Mouse (Mus musculus): Measurements from ENCODE around the gene Erc2. TPM values are rescaled to one million over a fixed set of nuclear protein-coding genes. Genes with fewer than 3 reads are reported as not detected.

Gene Erc2
- polyA plus RNA-seq, 1 experiment from 2014 or later: 4.3 TPM

DNA sequence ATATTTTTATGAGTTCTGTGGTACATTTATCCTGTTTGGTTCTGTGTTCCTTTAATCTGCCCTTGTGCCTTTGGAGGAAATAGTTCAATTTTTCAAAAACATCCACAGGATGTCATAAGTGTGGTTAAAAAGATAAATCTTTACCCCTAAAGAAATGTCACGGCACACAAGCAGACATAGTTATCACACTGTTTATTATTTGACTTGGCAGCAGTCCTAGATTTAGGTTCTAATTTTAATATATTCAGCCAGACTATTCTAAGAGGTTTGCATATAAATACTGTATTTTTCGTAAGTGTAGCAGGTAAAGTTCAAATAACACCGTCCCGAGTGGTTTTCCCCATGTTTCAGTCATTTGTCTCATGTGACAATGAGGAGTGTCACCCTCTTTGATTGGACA, 548.5 kb downstream of the Erc2 start:
- 70% methylated on average over 4 of the region's 4 CpGs for WGBS
- Histone ChIP-seq H3K27ac (replicated peaks; ENCODE audit: low read depth, low read length) (no peak overlapping the region), H3K9ac (ENCODE audit: low read depth, low read length) (no peak overlapping the region), H3K4me1 (ENCODE audit: control insufficient read depth, insufficient read depth, low read length) (peaks cover 11% of the 10 kb centered on the region; the same call in 1 of the 2 replicates), H3K9me3 (ENCODE audit: control insufficient read depth, low read length) (no peaks in the 10 kb centered on the region), H3K4me3 (ENCODE audit: low read depth, low read length) (no peak overlapping the region), H3K27me3 (replicated peaks; ENCODE audit: control insufficient read depth, insufficient read depth, low read length) (no peaks in the 10 kb centered on the region), H3K4me2 (ENCODE audit: low read depth, low read length) (no peak overlapping the region), H3K36me3 (ENCODE audit: control insufficient read depth, insufficient read depth, low read length) (no peaks in the 10 kb centered on the region)
- no peak for DNase-seq (ENCODE audit: low spot score)
- ATAC-seq (ENCODE audit: low read depth): no peak

- H3K9ac ChIP-seq (ENCODE audit: low read depth, low read length): no peak overlapping the region
- no peaks in the 10 kb centered on the region for H3K36me3 ChIP-seq (ENCODE audit: control insufficient read depth, insufficient read depth, low read length)
- no peak overlapping the region for H3K27ac ChIP-seq (replicated peaks; ENCODE audit: low read depth, low read length)
- H3K4me1 ChIP-seq (ENCODE audit: control insufficient read depth, insufficient read depth, low read length): peaks cover 5% of the 10 kb centered on the region; the same call in 1 of the 2 replicates
- no peaks in the 10 kb centered on the region for H3K27me3 ChIP-seq (replicated peaks; ENCODE audit: control insufficient read depth, insufficient read depth, low read length)
- no peak for DNase-seq (ENCODE audit: low spot score)
- WGBS: 59% methylated on average over 2 of the region's 2 CpGs
- ATAC-seq (ENCODE audit: low read depth): no peak
- H3K9me3 ChIP-seq (ENCODE audit: control insufficient read depth, low read length): no peaks in the 10 kb centered on the region
- H3K4me2 ChIP-seq (ENCODE audit: low read depth, low read length): no peak overlapping the region
- no peak overlapping the region for H3K4me3 ChIP-seq (ENCODE audit: low read depth, low read length)
Observed at GRCm38 (mm10) chr14:28171364-28171763, 549.1 kb downstream of the Erc2 start.

- H3K9me3 ChIP-seq (ENCODE audit: control insufficient read depth, low read length): no peaks in the 10 kb centered on the region
- H3K4me1 ChIP-seq (ENCODE audit: control insufficient read depth, insufficient read depth, low read length): no peaks in the 10 kb centered on the region
- WGBS: 79% methylated on average over 4 of the region's 4 CpGs
- DNase-seq (ENCODE audit: low spot score) (no peak), ATAC-seq (ENCODE audit: low read depth) (no peak)
- no peak overlapping the region for H3K9ac ChIP-seq (ENCODE audit: low read depth, low read length)
- no peak overlapping the region for H3K4me3 ChIP-seq (ENCODE audit: low read depth, low read length)
- H3K27ac ChIP-seq (replicated peaks; ENCODE audit: low read depth, low read length): no peak overlapping the region
- H3K4me2 ChIP-seq (ENCODE audit: low read depth, low read length): no peak overlapping the region
- H3K27me3 ChIP-seq (replicated peaks; ENCODE audit: control insufficient read depth, insufficient read depth, low read length): no peaks in the 10 kb centered on the region
- no peaks in the 10 kb centered on the region for H3K36me3 ChIP-seq (ENCODE audit: control insufficient read depth, insufficient read depth, low read length)
Observed at GRCm38 (mm10) chr14:28173736-28174135, 551.5 kb downstream of the Erc2 start.

GRCm38 (mm10) chr14:28181070-28181825, 559.0 kb downstream of the Erc2 start:
- Histone ChIP-seq H3K9ac (ENCODE audit: low read depth, low read length) (no peak overlapping the region), H3K9me3 (ENCODE audit: control insufficient read depth, low read length) (no peaks in the 10 kb centered on the region), H3K36me3 (ENCODE audit: control insufficient read depth, insufficient read depth, low read length) (no peaks in the 10 kb centered on the region), H3K27me3 (replicated peaks; ENCODE audit: control insufficient read depth, insufficient read depth, low read length) (no peaks in the 10 kb centered on the region), H3K4me3 (ENCODE audit: low read depth, low read length) (no peak overlapping the region), H3K4me1 (ENCODE audit: control insufficient read depth, insufficient read depth, low read length) (no peaks in the 10 kb centered on the region), H3K27ac (replicated peaks; ENCODE audit: low read depth, low read length) (no peak overlapping the region), H3K4me2 (ENCODE audit: low read depth, low read length) (no peak overlapping the region)
- DNase-seq (ENCODE audit: low spot score) (no peak), ATAC-seq (ENCODE audit: low read depth) (no peak)
- WGBS: 64% methylated on average over 4 of the region's 4 CpGs

DNA sequence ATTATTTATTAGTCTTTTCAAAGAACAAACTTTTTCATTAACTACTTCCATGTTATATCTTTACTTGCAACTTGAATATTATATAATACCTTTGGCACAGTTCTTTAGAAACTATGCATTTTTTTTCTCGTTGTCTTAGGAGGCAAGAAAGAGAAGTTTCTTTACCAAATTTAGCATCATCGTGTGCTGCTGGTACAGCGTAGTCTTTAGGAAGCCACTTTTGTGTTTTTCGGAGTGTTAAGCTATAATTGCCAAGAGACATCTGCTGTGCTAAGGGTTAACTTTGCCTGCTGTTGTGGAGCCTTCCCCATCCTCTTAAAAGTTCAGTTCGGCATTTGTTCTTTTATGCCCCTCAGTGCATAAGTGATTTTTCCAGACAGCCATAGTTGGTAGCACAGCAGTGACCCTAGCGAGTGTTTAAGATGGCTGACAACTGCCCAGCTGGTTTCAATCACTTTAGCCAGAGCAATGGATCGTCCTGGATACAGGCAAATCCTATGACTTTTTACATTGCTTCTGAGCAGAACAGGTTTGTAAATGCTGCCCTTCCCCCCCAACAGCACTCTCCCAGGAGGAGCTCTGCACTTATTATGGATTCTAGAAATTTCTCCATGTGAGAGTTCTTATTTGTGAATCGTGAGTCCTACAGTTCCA, 570.6 kb downstream of the Erc2 start:
- no peak for DNase-seq (ENCODE audit: low spot score)
- Histone ChIP-seq H3K27ac (replicated peaks; ENCODE audit: low read depth, low read length) (no peak overlapping the region), H3K4me3 (ENCODE audit: low read depth, low read length) (no peak overlapping the region), H3K36me3 (ENCODE audit: control insufficient read depth, insufficient read depth, low read length) (no peaks in the 10 kb centered on the region), H3K4me1 (ENCODE audit: control insufficient read depth, insufficient read depth, low read length) (no peaks in the 10 kb centered on the region), H3K27me3 (replicated peaks; ENCODE audit: control insufficient read depth, insufficient read depth, low read length) (no peaks in the 10 kb centered on the region), H3K9me3 (ENCODE audit: control insufficient read depth, low read length) (no peaks in the 10 kb centered on the region), H3K9ac (ENCODE audit: low read depth, low read length) (no peak overlapping the region), H3K4me2 (ENCODE audit: low read depth, low read length) (no peak overlapping the region)
- WGBS: 52% methylated on average over 8 of the region's 8 CpGs
- ATAC-seq (ENCODE audit: low read depth): no peak

- H3K9me3 ChIP-seq (ENCODE audit: control insufficient read depth, low read length): no peaks in the 10 kb centered on the region
- no peak overlapping the region for H3K4me3 ChIP-seq (ENCODE audit: low read depth, low read length)
- no peaks in the 10 kb centered on the region for H3K4me1 ChIP-seq (ENCODE audit: control insufficient read depth, insufficient read depth, low read length)
- no peak for DNase-seq (ENCODE audit: low spot score)
- no peaks in the 10 kb centered on the region for H3K36me3 ChIP-seq (ENCODE audit: control insufficient read depth, insufficient read depth, low read length)
- ATAC-seq (ENCODE audit: low read depth): no peak
- H3K9ac ChIP-seq (ENCODE audit: low read depth, low read length): no peak overlapping the region
- no peak overlapping the region for H3K4me2 ChIP-seq (ENCODE audit: low read depth, low read length)
- no peak overlapping the region for H3K27ac ChIP-seq (replicated peaks; ENCODE audit: low read depth, low read length)
- WGBS: 72% methylated on average over 4 of the region's 4 CpGs
- no peaks in the 10 kb centered on the region for H3K27me3 ChIP-seq (replicated peaks; ENCODE audit: control insufficient read depth, insufficient read depth, low read length)
Observed at GRCm38 (mm10) chr14:28203874-28204273, 581.6 kb downstream of the Erc2 start.

DNA sequence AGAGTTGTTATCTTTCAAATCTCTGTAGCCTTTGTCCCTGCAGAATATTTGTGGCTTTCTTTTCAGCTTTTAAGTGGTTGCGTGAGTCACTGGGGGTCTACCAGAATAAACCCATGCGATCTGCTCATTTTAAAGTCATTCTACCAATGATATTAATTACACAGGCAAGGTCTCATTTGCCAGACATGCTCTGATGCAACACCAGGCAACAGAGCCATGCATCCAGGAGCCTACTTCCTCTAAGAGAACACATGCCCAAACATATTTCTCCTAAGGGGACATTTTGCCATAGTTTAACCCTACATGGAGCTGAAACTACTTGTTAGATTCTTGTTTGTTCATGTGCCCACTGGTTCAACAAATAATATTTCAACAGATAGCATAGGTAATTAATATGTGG, 584.1 kb downstream of the Erc2 start:
- WGBS: 70% methylated on average over 2 of the region's 2 CpGs
- Histone ChIP-seq H3K27ac (replicated peaks; ENCODE audit: low read depth, low read length) (no peak overlapping the region), H3K4me3 (ENCODE audit: low read depth, low read length) (no peak overlapping the region), H3K4me2 (ENCODE audit: low read depth, low read length) (no peak overlapping the region), H3K9me3 (ENCODE audit: control insufficient read depth, low read length) (no peaks in the 10 kb centered on the region), H3K4me1 (ENCODE audit: control insufficient read depth, insufficient read depth, low read length) (no peaks in the 10 kb centered on the region; the same call in 1 of the 2 replicates), H3K36me3 (ENCODE audit: control insufficient read depth, insufficient read depth, low read length) (no peaks in the 10 kb centered on the region), H3K9ac (ENCODE audit: low read depth, low read length) (no peak overlapping the region), H3K27me3 (replicated peaks; ENCODE audit: control insufficient read depth, insufficient read depth, low read length) (no peaks in the 10 kb centered on the region)
- ATAC-seq (ENCODE audit: low read depth) (no peak), DNase-seq (ENCODE audit: low spot score) (no peak)

DNA sequence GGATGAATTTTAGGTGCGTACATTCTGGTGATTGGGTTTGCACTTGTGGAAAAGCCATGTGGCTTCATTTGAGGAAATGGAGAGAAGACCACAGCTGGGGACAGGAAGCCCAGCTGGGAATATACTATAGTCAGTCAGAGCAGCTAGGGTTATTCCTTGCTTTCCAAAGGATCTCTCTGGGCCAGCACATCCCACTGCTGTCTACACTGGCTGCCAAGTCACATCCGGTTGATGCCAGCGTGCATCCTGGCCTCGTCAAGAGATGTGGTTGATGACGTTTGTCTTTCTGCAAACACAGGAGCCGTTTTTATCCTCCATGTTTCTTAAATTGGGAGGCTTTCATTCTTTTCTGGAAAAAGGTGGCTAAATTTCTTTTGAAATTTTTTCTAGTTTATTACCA, 603.3 kb downstream of the Erc2 start:
- no peak overlapping the region for H3K4me2 ChIP-seq (ENCODE audit: low read depth, low read length)
- no peak overlapping the region for H3K27ac ChIP-seq (replicated peaks; ENCODE audit: low read depth, low read length)
- H3K4me1 ChIP-seq (ENCODE audit: control insufficient read depth, insufficient read depth, low read length): no peaks in the 10 kb centered on the region
- H3K27me3 ChIP-seq (replicated peaks; ENCODE audit: control insufficient read depth, insufficient read depth, low read length): no peaks in the 10 kb centered on the region
- no peaks in the 10 kb centered on the region for H3K9me3 ChIP-seq (ENCODE audit: control insufficient read depth, low read length)
- no peak for ATAC-seq (ENCODE audit: low read depth)
- no peaks in the 10 kb centered on the region for H3K36me3 ChIP-seq (ENCODE audit: control insufficient read depth, insufficient read depth, low read length)
- H3K9ac ChIP-seq (ENCODE audit: low read depth, low read length): no peak overlapping the region
- no peak for DNase-seq (ENCODE audit: low spot score)
- 85% methylated on average over 6 of the region's 6 CpGs for WGBS
- no peak overlapping the region for H3K4me3 ChIP-seq (ENCODE audit: low read depth, low read length)

DNA sequence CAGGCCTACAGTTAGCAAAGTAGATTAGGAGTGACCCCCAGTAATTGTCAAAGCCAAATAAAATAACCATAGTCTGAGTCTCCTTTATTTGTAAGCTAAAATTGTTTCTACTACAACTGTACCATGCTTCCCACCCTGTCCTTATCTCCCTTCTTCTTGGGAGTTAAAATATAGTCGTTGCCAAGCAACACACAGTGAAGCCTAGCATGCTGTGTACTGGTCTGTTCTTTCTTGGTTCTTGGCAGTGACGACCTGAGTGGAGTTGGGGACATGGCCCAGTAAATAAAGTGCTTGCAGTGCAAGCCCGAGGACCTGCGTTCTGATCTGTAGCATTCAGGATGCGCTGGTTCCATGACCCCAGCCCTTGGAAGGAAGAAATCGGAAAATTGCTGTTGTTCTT, 608.3 kb downstream of the Erc2 start:
- WGBS: 83% methylated on average over 6 of the region's 6 CpGs
- no peak overlapping the region for H3K4me3 ChIP-seq (ENCODE audit: low read depth, low read length)

More for the DNA sequence above, 608.3 kb downstream of the Erc2 start:
- Histone ChIP-seq H3K36me3 (ENCODE audit: control insufficient read depth, insufficient read depth, low read length) (no peaks in the 10 kb centered on the region), H3K4me2 (ENCODE audit: low read depth, low read length) (no peak overlapping the region), H3K27ac (replicated peaks; ENCODE audit: low read depth, low read length) (no peak overlapping the region), H3K9ac (ENCODE audit: low read depth, low read length) (no peak overlapping the region), H3K4me1 (ENCODE audit: control insufficient read depth, insufficient read depth, low read length) (no peaks in the 10 kb centered on the region), H3K9me3 (ENCODE audit: control insufficient read depth, low read length) (no peaks in the 10 kb centered on the region), H3K27me3 (replicated peaks; ENCODE audit: control insufficient read depth, insufficient read depth, low read length) (no peaks in the 10 kb centered on the region)
- DNase-seq (ENCODE audit: low spot score) (no peak), ATAC-seq (ENCODE audit: low read depth) (no peak)

Data from embryonic facial prominence, embryonic 14.5 days (tissue).